ENCODE assay signal across 14 mouse cellular contexts in the genomic region with DNA sequence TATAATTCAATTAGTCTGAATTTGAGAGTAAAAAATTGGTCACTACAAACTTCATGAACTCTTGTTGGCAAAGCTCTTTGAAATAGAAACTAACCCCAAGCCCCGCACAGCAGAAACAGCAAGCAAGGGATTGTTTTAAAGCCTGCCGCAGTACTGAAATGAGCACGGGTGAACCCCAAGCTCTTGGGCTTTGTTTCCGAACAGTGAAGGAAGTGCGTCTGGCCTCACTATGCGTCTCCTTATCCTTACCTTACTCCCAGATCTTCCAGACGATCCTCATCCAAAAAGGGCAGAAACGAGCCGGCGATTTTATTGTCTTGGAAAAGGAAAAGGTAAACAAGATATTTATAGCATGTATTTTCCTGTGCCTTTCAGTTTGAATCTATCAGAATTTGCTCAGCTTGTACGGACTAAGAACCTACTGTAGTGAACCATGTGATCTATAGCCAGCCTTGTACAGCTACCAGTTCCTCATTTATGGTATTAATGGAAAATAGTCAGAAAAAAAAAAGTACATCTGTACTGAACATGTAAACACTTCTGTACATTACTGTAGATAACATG. TPM values are rescaled to one million over a fixed set of nuclear protein-coding genes. Genes with fewer than 3 reads are reported as not detected.
A peak's percentile ranks its signal among the peaks of the same experiment; 100 is the strongest.
DNase-seq lines count a peak whose midpoint lies in the region; ATAC-seq and TF ChIP-seq lines count a peak whose summit lies in the region.
"Had no signal": no experiment of that assay in that cellular context is flagged by ENCODE, and none has a peak within 500 bp of the region (broad histone marks: within the 10 kb centered on the region; RNA-seq: fewer than 3 reads in every experiment).

No protein-coding gene starts in this region.

- peak; percentile 54 for ATAC-seq in granulocyte monocyte progenitor cell, adult 5-6 weeks (replicated peaks; ENCODE audit: poor library complexity, severe bottlenecking)
- 0 out of 2 replicates have a peak, but pooled peaks have one; percentile 36 for ATAC-seq in megakaryocyte progenitor cell, adult 5-6 weeks (replicated peaks; ENCODE audit: poor library complexity)
- ATAC-seq: hindbrain, embryonic 16.5 days had no signal

- TF ChIP-seq CTCF in lung, adult 2 months (IDR thresholded peaks at IDR 0.05; ENCODE audit: insufficient read depth, low read length), result no peak
- TF ChIP-seq CTCF in MEL (IDR thresholded peaks at IDR 0.05 in 2 of 3, conservative IDR thresholded peaks at IDR 0.05 in 1 of 3; ENCODE audit: control insufficient read depth in 1 of 3, insufficient read depth in 1 of 3, low read depth in 2 of 3, low read length in 3 of 3, poor library complexity in 1 of 3, severe bottlenecking in 1 of 3), result no peak

- peaks cover 0 to 24% of the 10 kb centered on the region in 2 experiments; a peak in 2 of 4 replicates for H3K36me3 ChIP-seq in MEL (ENCODE audit: control insufficient read depth in 1 of 2, insufficient read depth in 2 of 2, low read length in 2 of 2)

- no peak for TF ChIP-seq EP300 in MEL (IDR thresholded peaks at IDR 0.05; ENCODE audit: low read depth in 1 of 2, low read length in 2 of 2)

- no peaks in the 10 kb centered on the region for H3K27me3 ChIP-seq in MEL (ENCODE audit: control insufficient read depth in 1 of 2, insufficient read depth in 2 of 2, low read length in 2 of 2)

- no peak for TF ChIP-seq POLR2A in lung, adult 2 months (IDR thresholded peaks at IDR 0.05; ENCODE audit: borderline replicate concordance, extremely low read depth, low read depth, low read length)
- TF ChIP-seq POLR2A in MEL (IDR thresholded peaks at IDR 0.05; ENCODE audit: control insufficient read depth in 1 of 2, insufficient read depth in 1 of 2, low read depth in 1 of 2, low read length in 2 of 2, poor library complexity in 1 of 2), result no peak

- peak overlapping the region; percentile 52 for H3K4me3 ChIP-seq in lung, adult 2 months (replicated peaks; ENCODE audit: extremely low read depth, low read depth, low read length)
- no peak overlapping the region for H3K4me3 ChIP-seq in MEL (ENCODE audit: control insufficient read depth in 1 of 2, insufficient read depth in 1 of 2, low read depth in 2 of 2, low read length in 2 of 2)

- no peak for DNase-seq in lung, adult 2 months
- DNase-seq in lung, postnatal 14 days, result no peak
- peak; percentile 52 for DNase-seq in MEL (ENCODE audit: low read depth, low spot score)
- no peak for DNase-seq in embryo, embryonic 11 days
- no peak for DNase-seq in c-Kit-positive CD71-positive TER-119-positive erythroid progenitor cells, embryonic 14.5 days (ENCODE audit: low spot score)
- DNase-seq in gastrocnemius, postnatal 25 days, result no peak
- DNase-seq: adrenal gland, postnatal 25 days; cerebellum, postnatal 10 days had no signal

- no peak overlapping the region for H3K27ac ChIP-seq in MEL (ENCODE audit: control insufficient read depth, low read depth, low read length)

- WGBS in lung, adult 2 months, result 36% methylated on average over 11 of the region's 11 CpGs

- H3K4me1 ChIP-seq in lung, adult 2 months (ENCODE audit: control insufficient read depth, insufficient read depth, low read length), result peaks cover 23% of the 10 kb centered on the region
- H3K4me1 ChIP-seq in MEL (ENCODE audit: control insufficient read depth in 1 of 2, insufficient read depth in 2 of 2, low read length in 2 of 2), result peaks cover 18 to 20% of the 10 kb centered on the region in 2 experiments

- H3K9me3 ChIP-seq in MEL (replicated peaks; ENCODE audit: insufficient read depth, low read length), result no peaks in the 10 kb centered on the region

- H3K9ac ChIP-seq in MEL (ENCODE audit: control insufficient read depth, low read depth, low read length, poor library complexity, severe bottlenecking), result no peak overlapping the region

- peaks cover 17% of the 10 kb centered on the region for H3K79me2 ChIP-seq in MEL (ENCODE audit: control insufficient read depth, insufficient read depth, low read length, poor library complexity)

- TF ChIP-seq RAD21 in MEL (IDR thresholded peaks at IDR 0.05; ENCODE audit: low read depth, low read length), result no peak

TF ChIP-seq in MEL, 35 proteins besides CTCF, POLR2A, EP300 and RAD21:
- peak; percentile 66 for TF ChIP-seq USF1 (IDR thresholded peaks at IDR 0.05; ENCODE audit: low read depth, low read length)
- no peak for TF ChIP-seq SIN3A (IDR thresholded peaks at IDR 0.05; ENCODE audit: low read length)
- no peak for TF ChIP-seq POLR2AphosphoS2 (IDR thresholded peaks at IDR 0.05; ENCODE audit: low read length)
- TF ChIP-seq ZNF384 (IDR thresholded peaks at IDR 0.05; ENCODE audit: low read depth, low read length), result peak; percentile 77
- TF ChIP-seq ETS1 (IDR thresholded peaks at IDR 0.05; ENCODE audit: low read depth, low read length), result 0 out of 2 replicates have a peak, but pooled peaks have one; percentile 17
- no peak for TF ChIP-seq MAZ (IDR thresholded peaks at IDR 0.05; ENCODE audit: low read depth, low read length)

RNA-seq across cellular contexts. Expression of a gene that starts 5.4 kb away (rescaled TPM):
- 69.9 and 85.8 TPM in 2 replicates for polyA plus RNA-seq in lung, adult 2 months (2012; rRNA removed)
- 15.7 and 19.7 TPM in 2 replicates for total RNA-seq in MEL (2012; rRNA removed)
- polyA plus RNA-seq in MEL (2012; ENCODE audit: insufficient read depth in 1 of 2, insufficient read length in 2 of 2, low read depth in 1 of 2, low replicate concordance in 2 of 2, missing spikeins in 1 of 2), result 10 to 100 TPM; 50.5 to 76.8 TPM
- 65.3 and 71.3 TPM in 2 replicates for total RNA-seq in granulocyte monocyte progenitor cell, adult 5-6 weeks (2014; fragmentation: Nextera tagmentation)
- 77.6 and 88.2 TPM in 2 replicates for total RNA-seq in granulocyte monocyte progenitor cell, adult 5-6 weeks (2017)
- 90.6 and 93.0 TPM in 2 replicates for total RNA-seq in megakaryocyte progenitor cell, adult 5-6 weeks (2015)
- total RNA-seq in megakaryocyte progenitor cell, adult 5-6 weeks (2017), result 60.4 and 62.9 TPM in 2 replicates
- total RNA-seq in gastrocnemius, postnatal 25 days (2021), result 10 to 100 TPM; 12.0 to 14.5 TPM

RNA-seq across cellular contexts. Expression of a gene that starts 42.8 kb away (rescaled TPM):
- not detected in 2 replicates for polyA plus RNA-seq in lung, adult 2 months (2012; rRNA removed)
- total RNA-seq in MEL (2012; rRNA removed), result not detected in 2 replicates
- polyA plus RNA-seq in MEL (2012; ENCODE audit: insufficient read depth in 1 of 2, insufficient read length in 2 of 2, low read depth in 1 of 2, low replicate concordance in 2 of 2, missing spikeins in 1 of 2), result not detected
- total RNA-seq in granulocyte monocyte progenitor cell, adult 5-6 weeks (2014; fragmentation: Nextera tagmentation), result not detected in 2 replicates
- not detected in 2 replicates for total RNA-seq in granulocyte monocyte progenitor cell, adult 5-6 weeks (2017)
- not detected in 2 replicates for total RNA-seq in megakaryocyte progenitor cell, adult 5-6 weeks (2015)
- total RNA-seq in megakaryocyte progenitor cell, adult 5-6 weeks (2017), result not detected in 2 replicates
- not detected for total RNA-seq in gastrocnemius, postnatal 25 days (2021)
- total RNA-seq: adrenal gland, postnatal 25 days; gastrocnemius, adult 8-10 months; left cerebral cortex, postnatal 14 days had no signal
- polyA plus RNA-seq: hindbrain, embryonic 16.5 days; lung, embryonic 16.5 days had no signal

RNA-seq across cellular contexts. Expression of a gene that starts 50.6 kb away (rescaled TPM):
- polyA plus RNA-seq in lung, adult 2 months (2012; rRNA removed), result 34.1 and 37.1 TPM in 2 replicates
- total RNA-seq in MEL (2012; rRNA removed), result 0.20 and 0.50 TPM in 2 replicates
- 1 to 10 TPM in 1 of 2 experiments, not detected in 1; 2.0 TPM for polyA plus RNA-seq in MEL (2012; ENCODE audit: insufficient read depth in 1 of 2, insufficient read length in 2 of 2, low read depth in 1 of 2, low replicate concordance in 2 of 2, missing spikeins in 1 of 2)
- total RNA-seq in granulocyte monocyte progenitor cell, adult 5-6 weeks (2014; fragmentation: Nextera tagmentation), result 4.4 and 5.7 TPM in 2 replicates
- total RNA-seq in granulocyte monocyte progenitor cell, adult 5-6 weeks (2017), result 2.5 TPM in 2 replicates
- total RNA-seq in megakaryocyte progenitor cell, adult 5-6 weeks (2015), result 1.9 and 2.9 TPM in 2 replicates
- total RNA-seq in megakaryocyte progenitor cell, adult 5-6 weeks (2017), result 2.3 and 2.4 TPM in 2 replicates
- total RNA-seq in gastrocnemius, postnatal 25 days (2021), result 1 to 10 TPM; 4.5 to 5.0 TPM
